In genomic region chr11:59451086-59451485, GRCm38 (mm10) we compare ENCODE assay signal across 8 mouse cellular contexts. TPM values are rescaled to one million over a fixed set of nuclear protein-coding genes. Genes with fewer than 3 reads are reported as not detected.
A peak's percentile ranks its signal among the peaks of the same experiment; 100 is the strongest.
DNase-seq lines count a peak whose midpoint lies in the region; ATAC-seq and TF ChIP-seq lines count a peak whose summit lies in the region.

Snap47 (minus strand) TSS chr11:59451186.

- no peaks in the 10 kb centered on the region for H3K9me3 ChIP-seq in lung, embryonic 15.5 days
- H3K9me3 ChIP-seq in heart, embryonic 14.5 days (ENCODE audit: control insufficient read depth, low read length): no peaks in the 10 kb centered on the region

- peak within 1 kb of the TSS; percentile 92 for H3K9ac ChIP-seq in lung, embryonic 15.5 days
- H3K9ac ChIP-seq in heart, embryonic 14.5 days (ENCODE audit: low read length): peak within 1 kb of the TSS; percentile 92

- intact Hi-C loops in left cerebral cortex, postnatal 25 days (cut with DNase I): no loop called here

- peaks cover 34% of the 10 kb centered on the region for H3K36me3 ChIP-seq in lung, embryonic 15.5 days
- H3K36me3 ChIP-seq in heart, embryonic 14.5 days (ENCODE audit: control insufficient read depth, insufficient read depth, low read length): peaks cover 55% of the 10 kb centered on the region

- TF ChIP-seq POLR2A in cortical plate, adult 2 months (IDR thresholded peaks at IDR 0.05; ENCODE audit: extremely low read depth, insufficient read depth, low read length): no peak
- no peak for TF ChIP-seq POLR2A in olfactory bulb, adult 2 months (IDR thresholded peaks at IDR 0.05; ENCODE audit: insufficient read depth, low read depth, low read length)

- peak within 1 kb of the TSS; percentile 88 for H3K4me2 ChIP-seq in lung, embryonic 15.5 days
- H3K4me2 ChIP-seq in heart, embryonic 14.5 days (ENCODE audit: low read length): peak within 1 kb of the TSS; percentile 94

- WGBS in lung, embryonic 15.5 days: 63% methylated on average over 4 of the region's 4 CpGs
- WGBS in heart, embryonic 14.5 days: 47% methylated on average over 4 of the region's 4 CpGs
- WGBS in olfactory bulb, adult 2 months: 86% methylated on average over 4 of the region's 4 CpGs

- no peak for TF ChIP-seq CTCF in cortical plate, adult 2 months (IDR thresholded peaks at IDR 0.05; ENCODE audit: extremely low read depth, insufficient read depth, low read length)
- no peak for TF ChIP-seq CTCF in olfactory bulb, adult 2 months (IDR thresholded peaks at IDR 0.05; ENCODE audit: insufficient read depth, low read depth, low read length)

- DNase-seq in lung, postnatal 25 days (ENCODE audit: low spot score): no peak
- DNase-seq in left cerebral cortex, postnatal 25 days (ENCODE audit: low spot score in 2 of 2): no peak
- DNase-seq in cerebellum, adult 9-11 months: no peak
- no peak for DNase-seq in Muller cell, postnatal 12 days (ENCODE audit: inconsistent ontology term)

- ATAC-seq in lung, embryonic 15.5 days (ENCODE audit: borderline replicate concordance, extremely low read depth, low FRiP score, low TSS enrichment): no peak
- ATAC-seq in heart, embryonic 14.5 days (ENCODE audit: insufficient number of reproducible peaks, insufficient read depth, low FRiP score, low read depth): no peak

- H3K4me3 ChIP-seq in lung, embryonic 15.5 days: peak within 1 kb of the TSS; percentile 88
- peak within 1 kb of the TSS; percentile 98 for H3K4me3 ChIP-seq in cortical plate, adult 2 months (ENCODE audit: insufficient read depth, low read length)
- peak within 1 kb of the TSS; percentile 71 to 86 for H3K4me3 ChIP-seq in heart, embryonic 14.5 days (ENCODE audit: control insufficient read depth in 1 of 2, insufficient read depth in 1 of 2, low read depth in 1 of 2, low read length in 2 of 2)
- peak within 1 kb of the TSS; percentile 71 for H3K4me3 ChIP-seq in olfactory bulb, adult 2 months (ENCODE audit: insufficient read depth, low read depth, low read length)

- peak within 1 kb of the TSS; percentile 87 for H3K27ac ChIP-seq in lung, embryonic 15.5 days
- peak within 1 kb of the TSS; percentile 20 for H3K27ac ChIP-seq in cortical plate, adult 2 months (ENCODE audit: insufficient read depth, low read length)
- H3K27ac ChIP-seq in heart, embryonic 14.5 days (replicated peaks in 1 of 2; ENCODE audit: control insufficient read depth in 1 of 2, insufficient read depth in 1 of 2, low read depth in 2 of 2, low read length in 2 of 2): peak within 1 kb of the TSS; percentile 50 to 80
- H3K27ac ChIP-seq in olfactory bulb, adult 2 months (ENCODE audit: insufficient read depth, low read depth, low read length): peak within 1 kb of the TSS; percentile 36

- peaks cover 18% of the 10 kb centered on the region for H3K4me1 ChIP-seq in lung, embryonic 15.5 days
- peaks cover 9% of the 10 kb centered on the region for H3K4me1 ChIP-seq in cortical plate, adult 2 months (ENCODE audit: control insufficient read depth, insufficient read depth, low read length)
- H3K4me1 ChIP-seq in heart, embryonic 14.5 days (ENCODE audit: control insufficient read depth in 2 of 2, insufficient read depth in 2 of 2, low read length in 2 of 2): peaks cover 7 to 15% of the 10 kb centered on the region in 2 experiments; a peak in 3 of 4 replicates
- peaks cover 14% of the 10 kb centered on the region for H3K4me1 ChIP-seq in olfactory bulb, adult 2 months (ENCODE audit: control insufficient read depth, insufficient read depth, low read length)

- H3K27me3 ChIP-seq in lung, embryonic 15.5 days: no peaks in the 10 kb centered on the region
- no peaks in the 10 kb centered on the region for H3K27me3 ChIP-seq in heart, embryonic 14.5 days (ENCODE audit: control insufficient read depth, insufficient read depth, low read length)

RNA-seq across cellular contexts. Expression of gene Snap47, which starts in this region (rescaled TPM):
- polyA plus RNA-seq in lung, embryonic 15.5 days (2015; fragmentation: Nextera tagmentation; extraction: Ambion mirVana): 94.3 and 98.9 TPM in 2 replicates
- 467 and 482 TPM in 2 replicates for polyA plus RNA-seq in cortical plate, adult 2 months (2012; rRNA removed)
- 93.8 and 98.8 TPM in 2 replicates for polyA plus RNA-seq in heart, embryonic 14.5 days (2014; fragmentation: Nextera tagmentation; extraction: Ambion mirVana)
- total RNA-seq in left cerebral cortex, postnatal 25 days (2021): 100 to 1,000 TPM; 384 to 420 TPM
- polyA plus RNA-seq in olfactory bulb, adult 2 months (2012; ENCODE audit: insufficient read depth, insufficient read length, low replicate concordance, missing spikeins): 397 TPM in 1 of 2 replicates, not detected in the other

Comparison
In these comparisons a context has a peak if more than half of its experiments do, and no peak if none do; other contexts are left out.
1. H3K27ac ChIP-seq: peak in every context shown above with its lines; median percentile 87 in lung, embryonic 15.5 days; 65 in heart, embryonic 14.5 days; 36 in olfactory bulb, adult 2 months; 20 in cortical plate, adult 2 months.